Mouse (Mus musculus) urinary bladder, postnatal 25 days (tissue): Measurements from ENCODE around the gene Cdk6.

Experiments used
- DNase-seq: peaks from one replicate; pipeline ENCODE4 v3.0.0; 2022; ENCODE audit warnings: low spot score

Cdk6 gene

DNA sequence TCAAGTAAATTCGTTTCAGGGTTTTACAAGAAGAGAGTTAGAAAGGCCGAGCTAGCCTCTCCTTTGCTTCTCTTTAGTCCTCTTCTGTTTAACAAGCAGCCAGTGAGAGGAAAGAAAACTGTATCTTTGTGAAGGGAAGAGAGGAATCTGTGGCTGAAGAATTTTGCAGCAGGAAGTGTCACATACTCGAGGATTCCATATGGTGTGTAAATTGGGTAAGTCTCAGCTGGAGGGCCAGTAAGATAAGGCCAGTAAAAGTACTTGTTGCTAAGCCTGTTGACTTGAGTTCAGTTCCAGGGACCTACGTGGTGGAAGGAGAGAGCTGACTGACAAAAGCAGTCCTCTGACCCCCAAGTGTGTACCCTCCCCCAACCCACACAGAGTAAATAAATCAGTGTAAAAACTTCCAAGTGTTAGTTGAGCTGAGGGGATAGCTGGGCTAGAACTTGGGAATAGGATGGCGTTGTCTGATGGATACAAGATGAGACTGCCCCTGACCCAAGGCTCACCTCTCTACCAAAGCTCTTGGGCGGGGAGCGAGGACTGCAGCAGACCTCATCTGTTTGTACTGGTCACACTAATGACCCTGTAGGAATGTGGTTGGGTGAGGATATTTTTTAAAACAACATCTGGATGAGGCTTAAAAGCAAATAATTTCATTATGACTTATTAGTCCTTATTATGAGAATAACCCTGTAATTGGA lies 145.4 kb downstream of the Cdk6 start:
- no peak for DNase-seq

DNA sequence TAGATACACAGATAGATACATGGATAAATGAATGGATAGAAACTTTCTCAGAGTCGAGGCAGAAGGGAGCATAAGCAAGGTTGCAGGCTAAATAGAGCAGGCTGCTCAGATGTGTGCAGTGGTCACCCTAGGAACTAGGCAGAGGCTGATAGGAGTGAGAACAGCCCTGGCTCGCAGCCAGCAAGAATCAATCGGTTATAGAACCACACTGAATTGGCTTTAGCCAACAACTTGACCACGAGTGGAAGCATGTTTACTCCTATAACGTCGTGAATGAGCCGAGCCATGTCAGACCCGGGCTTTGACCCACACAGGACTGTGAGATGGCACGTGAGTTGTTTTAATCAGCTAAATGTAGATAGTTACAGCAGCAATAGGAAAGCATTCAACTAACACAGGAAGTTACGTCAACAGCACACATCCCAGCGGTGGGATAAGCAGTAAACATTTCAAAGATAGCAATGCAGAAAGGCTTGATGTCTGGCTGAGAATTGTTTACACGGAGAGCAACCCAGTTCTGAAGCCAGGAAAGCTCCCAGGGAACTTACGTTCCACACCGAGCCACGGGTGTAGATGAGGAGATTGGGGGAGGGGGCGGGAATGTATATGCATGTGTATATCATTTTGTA lies 147.0 kb downstream of the Cdk6 start:
- no peak for DNase-seq

DNA sequence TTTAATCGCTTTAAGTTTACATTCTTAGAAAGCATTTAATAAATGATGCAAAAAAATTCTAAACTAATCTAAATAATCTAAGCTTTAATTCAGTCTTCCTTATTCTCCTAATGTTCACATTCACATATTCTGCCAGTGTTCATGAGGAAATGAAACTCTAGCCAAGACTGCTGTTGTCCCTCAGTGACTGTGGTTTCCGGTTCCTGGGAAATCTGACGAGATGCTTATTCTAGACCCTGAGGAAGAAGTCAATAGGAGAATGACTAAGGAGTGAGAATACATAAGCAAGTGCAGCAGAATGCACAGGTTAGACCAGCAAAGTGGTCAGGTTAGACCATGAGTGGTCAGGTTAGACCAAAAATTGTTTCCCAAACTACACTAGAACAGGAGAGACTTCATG lies 149.1 kb downstream of the Cdk6 start:
- DNase-seq: no peak

- peak; percentile 33 for DNase-seq
Measured at GRCm38 (mm10) chr5:3491084-3491483, 149.8 kb downstream of the Cdk6 start.

DNA sequence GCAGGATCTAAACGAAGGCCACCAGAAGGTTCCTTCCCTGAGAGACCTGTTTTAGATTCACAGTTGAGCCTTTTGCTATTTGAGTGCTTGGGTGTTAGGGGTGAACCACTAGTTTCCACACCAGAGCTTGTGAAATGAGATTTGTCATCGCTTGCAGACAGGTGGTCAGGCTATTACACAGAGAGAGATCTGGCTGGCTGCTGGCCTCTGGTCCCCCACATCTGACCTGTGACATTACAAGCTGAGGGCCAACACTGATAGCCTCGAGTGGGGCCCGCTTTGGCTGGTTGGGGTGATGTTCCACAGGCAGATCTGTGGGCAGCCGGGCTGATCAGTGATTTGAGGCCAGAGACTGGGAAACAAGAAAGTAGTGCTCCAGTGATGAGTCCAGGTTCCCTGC lies 150.6 kb downstream of the Cdk6 start:
- no peak for DNase-seq

- no peak for DNase-seq
Measured at GRCm38 (mm10) chr5:3492776-3493636, 151.7 kb downstream of the Cdk6 start.

- no peak for DNase-seq
Measured at GRCm38 (mm10) chr5:3493968-3494367, 152.7 kb downstream of the Cdk6 start.

GRCm38 (mm10) chr5:3494452-3495187 lies 153.3 kb downstream of the Cdk6 start:
- DNase-seq: no peak

DNA sequence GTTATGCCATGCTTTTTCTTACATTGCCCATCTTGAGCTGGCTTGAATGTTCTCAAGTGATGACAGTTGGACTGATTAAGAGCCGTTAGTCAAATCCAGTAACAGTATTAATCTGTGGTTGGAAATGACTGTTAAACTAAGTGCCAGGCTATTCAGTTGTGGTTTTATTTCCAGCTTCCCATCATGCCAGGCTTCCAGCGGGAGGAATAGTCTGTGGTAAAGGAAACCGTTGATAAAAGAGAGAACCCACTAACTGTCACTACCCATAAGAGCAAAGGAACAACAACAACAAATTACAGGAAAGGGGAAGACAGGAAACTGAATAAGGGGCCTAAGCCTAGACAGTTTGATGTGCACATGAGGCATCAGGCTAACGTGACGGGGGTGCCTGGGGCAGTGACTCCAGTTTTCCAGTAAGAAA lies 156.2 kb downstream of the Cdk6 start:
- DNase-seq: no peak

- no peak for DNase-seq
Measured at GRCm38 (mm10) chr5:3500298-3500697, 159.0 kb downstream of the Cdk6 start.

DNA sequence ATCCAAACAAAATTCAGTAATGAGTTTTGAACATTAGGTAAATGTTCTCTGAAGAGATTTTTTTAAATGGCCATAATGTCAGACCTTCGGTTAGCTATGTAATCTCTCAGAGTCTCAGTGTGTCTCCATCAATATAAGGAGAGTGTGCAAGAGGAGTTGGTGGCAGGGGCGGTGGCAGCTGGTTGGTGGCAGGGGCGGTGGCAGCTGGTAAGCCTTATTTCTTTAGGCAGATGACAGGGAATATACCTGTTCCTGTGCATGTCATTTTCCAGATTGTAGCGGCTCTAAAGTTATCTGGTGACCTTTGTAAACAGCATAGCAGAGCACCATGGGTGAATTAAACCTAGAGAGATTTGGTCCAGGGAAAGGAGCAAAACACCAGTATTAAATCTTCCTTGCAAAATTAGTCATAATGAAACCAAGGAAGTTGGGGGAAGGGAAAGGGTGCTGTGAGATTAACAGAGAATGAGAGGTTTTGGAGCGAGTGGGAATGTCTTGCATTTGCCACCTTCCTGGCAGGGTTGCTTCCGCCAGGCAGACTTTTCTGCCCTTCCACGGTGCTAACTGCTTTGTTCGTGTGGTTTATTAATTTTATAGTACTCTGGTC lies 159.8 kb downstream of the Cdk6 start:
- DNase-seq: no peak

- no peak for DNase-seq
Measured at GRCm38 (mm10) chr5:3501564-3502001, 160.3 kb downstream of the Cdk6 start.

DNA sequence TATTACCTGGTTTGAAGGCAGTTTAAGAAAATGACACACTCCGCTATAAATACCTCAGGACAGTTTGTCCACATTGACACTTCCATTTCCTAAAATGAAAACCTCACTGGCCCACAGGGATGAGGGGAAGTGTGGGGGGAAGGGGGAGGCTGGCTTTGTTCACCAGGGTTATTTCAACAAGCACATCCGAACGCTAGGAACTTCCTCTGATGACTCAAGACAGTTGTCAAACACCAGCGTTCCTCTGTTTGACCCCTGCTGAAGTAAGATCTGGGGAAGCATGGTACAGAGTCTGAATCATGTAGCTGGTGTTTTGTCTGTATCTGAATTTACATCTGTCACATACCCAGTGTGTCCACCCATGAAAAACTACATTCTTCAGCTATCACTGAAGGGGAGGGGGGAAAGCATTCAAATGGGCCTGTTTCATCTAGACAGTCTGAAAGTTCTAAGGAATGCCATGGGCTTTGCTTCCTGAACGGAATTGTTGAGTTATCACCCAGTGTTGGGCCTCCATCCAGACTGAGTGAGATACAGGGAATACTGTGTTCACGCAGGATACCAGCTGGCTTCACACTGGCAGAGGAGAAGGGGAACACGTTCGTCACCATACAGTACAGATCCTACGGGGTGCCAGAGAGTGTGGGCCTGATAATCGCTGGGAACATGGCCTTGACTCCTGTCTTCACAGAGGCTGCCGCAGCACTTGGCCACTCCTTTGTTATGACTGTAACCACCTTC lies 161.5 kb downstream of the Cdk6 start:
- DNase-seq: peak; percentile 33

DNA sequence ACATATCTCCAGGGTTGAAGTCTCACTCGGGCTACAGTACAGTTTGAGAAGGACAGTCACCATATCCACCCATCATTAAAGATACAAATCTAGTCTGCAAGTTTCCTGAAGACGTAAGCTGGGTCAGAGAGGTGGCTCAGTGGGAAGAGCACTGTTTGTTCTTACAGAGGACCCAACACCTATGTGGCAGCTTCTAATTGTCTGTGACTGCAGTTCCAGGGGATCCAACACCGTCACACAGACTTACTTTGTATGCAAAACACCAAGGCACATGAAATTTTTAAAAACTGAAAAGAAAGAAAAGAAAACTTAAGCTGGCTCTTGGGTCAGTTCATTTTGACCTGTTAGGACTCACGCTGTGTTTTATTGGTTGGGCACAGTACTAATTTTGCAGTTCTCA lies 162.1 kb downstream of the Cdk6 start:
- no peak for DNase-seq

- DNase-seq: no peak
Measured at GRCm38 (mm10) chr5:3503836-3504323, 162.6 kb downstream of the Cdk6 start.

GRCm38 (mm10) chr5:3504453-3504852 lies 163.2 kb downstream of the Cdk6 start:
- DNase-seq: no peak

DNA sequence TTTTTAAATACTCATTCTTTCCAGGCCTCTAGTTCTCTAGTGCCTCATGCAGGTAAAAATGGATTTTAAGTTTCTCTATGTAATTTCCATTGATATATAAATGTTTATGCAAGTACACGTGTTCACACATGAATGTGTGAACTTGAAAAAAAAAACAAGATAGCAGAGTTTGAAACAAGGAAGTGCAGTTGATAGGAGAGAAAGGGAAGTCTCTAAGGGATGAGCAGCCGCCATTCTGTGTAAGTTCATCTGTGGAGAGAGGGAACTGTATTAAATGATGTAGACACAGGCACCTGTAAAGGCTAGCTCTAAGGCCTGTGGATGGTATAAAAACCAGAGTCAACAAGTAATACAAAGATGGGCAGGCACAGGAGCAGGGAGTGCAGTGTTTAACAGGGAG lies 164.3 kb downstream of the Cdk6 start:
- DNase-seq: no peak

GRCm38 (mm10) chr5:3508480-3509381 lies 167.4 kb downstream of the Cdk6 start:
- no peak for DNase-seq

- DNase-seq: no peak
Measured at GRCm38 (mm10) chr5:3509503-3509902, 168.2 kb downstream of the Cdk6 start.
